9 mouse cellular contexts compared by ENCODE assay signal in the genomic region with DNA sequence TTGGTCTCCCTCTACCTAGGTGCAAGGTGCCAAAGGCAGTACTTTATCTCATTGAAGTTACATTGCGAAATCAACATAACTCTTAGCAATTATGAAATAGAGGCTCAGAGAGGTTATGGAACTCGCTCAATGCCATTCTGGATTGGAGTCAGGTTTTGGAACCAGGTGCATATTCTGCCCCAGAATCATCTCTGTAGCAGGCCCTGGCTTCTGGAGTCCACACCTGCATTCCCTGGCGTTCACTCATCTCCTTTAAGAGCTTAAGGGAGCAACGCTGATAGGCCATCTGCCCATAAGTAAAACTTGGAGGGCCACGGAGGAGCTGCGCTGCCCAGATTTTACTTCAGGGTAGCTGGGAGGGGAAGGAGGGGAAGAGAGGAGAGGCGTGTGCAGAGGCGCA. TPM values are rescaled to one million over a fixed set of nuclear protein-coding genes. Genes with fewer than 3 reads are reported as not detected.
DNase-seq lines count a peak whose midpoint lies in the region; ATAC-seq and TF ChIP-seq lines count a peak whose summit lies in the region.
"Had no signal": no experiment of that assay in that cellular context is flagged by ENCODE, and none has a peak within 500 bp of the region (broad histone marks: within the 10 kb centered on the region; RNA-seq: fewer than 3 reads in every experiment).

No protein-coding gene starts in this region.

- no peak for DNase-seq in forebrain, embryonic 11.5 days (ENCODE audit: low spot score)
- no peak for DNase-seq in spleen, adult 2 months (ENCODE audit: low read depth in 1 of 2, low spot score in 2 of 2)
- no peak for DNase-seq in spleen, postnatal 36 days (ENCODE audit: low spot score in 2 of 2)
- peak; percentile 36 for DNase-seq in liver, postnatal 0 days
- DNase-seq in adrenal gland, postnatal 14 days, result no peak
- no peak for DNase-seq in urinary bladder, postnatal 10 days (ENCODE audit: low spot score)

- TF ChIP-seq EP300 in liver, postnatal 0 days (IDR thresholded peaks at IDR 0.05; ENCODE audit: low read depth), result no peak

- no peak overlapping the region for H3K4me2 ChIP-seq in forebrain, embryonic 11.5 days (ENCODE audit: low read depth, low read length, severe bottlenecking)
- no peak overlapping the region for H3K4me2 ChIP-seq in forebrain, embryonic 16.5 days (ENCODE audit: low read length)
- peak overlapping the region; percentile 84 for H3K4me2 ChIP-seq in liver, postnatal 0 days (ENCODE audit: low read depth, low read length)
- no peak overlapping the region for H3K4me2 ChIP-seq in midbrain, embryonic 15.5 days
- H3K4me2 ChIP-seq: neural tube, embryonic 12.5 days had no signal

- no peak for TF ChIP-seq CTCF in spleen, adult 2 months (IDR thresholded peaks at IDR 0.05; ENCODE audit: extremely low read depth, insufficient read depth, insufficient read length, insufficient replicate concordance)
- TF ChIP-seq CTCF in liver, postnatal 0 days (IDR thresholded peaks at IDR 0.05; ENCODE audit: low read depth), result no peak

- no peak for ATAC-seq in forebrain, embryonic 11.5 days (replicated peaks; ENCODE audit: low FRiP score)
- ATAC-seq in forebrain, embryonic 16.5 days, result no peak
- ATAC-seq in liver, postnatal 0 days, result peak; percentile 33
- no peak for ATAC-seq in midbrain, embryonic 15.5 days (replicated peaks)

- no peaks in the 10 kb centered on the region for H3K27me3 ChIP-seq in forebrain, embryonic 11.5 days (ENCODE audit: control insufficient read depth, insufficient read depth, low read length)
- H3K27me3 ChIP-seq in forebrain, embryonic 16.5 days (replicated peaks; ENCODE audit: control insufficient read depth, insufficient read depth, low read length), result no peaks in the 10 kb centered on the region
- no peaks in the 10 kb centered on the region for H3K27me3 ChIP-seq in spleen, adult 2 months (ENCODE audit: control insufficient read depth, insufficient read depth, low read length)
- H3K27me3 ChIP-seq in liver, postnatal 0 days (ENCODE audit: insufficient read depth, low read length), result no peaks in the 10 kb centered on the region
- H3K27me3 ChIP-seq in midbrain, embryonic 15.5 days (replicated peaks), result no peaks in the 10 kb centered on the region
- H3K27me3 ChIP-seq: neural tube, embryonic 12.5 days had no signal

- no peak overlapping the region for H3K27ac ChIP-seq in forebrain, embryonic 11.5 days (ENCODE audit: low read depth, low read length)
- H3K27ac ChIP-seq in forebrain, embryonic 16.5 days (ENCODE audit: low read length), result no peak overlapping the region
- H3K27ac ChIP-seq in spleen, adult 2 months (ENCODE audit: insufficient read depth, low read length), result peak overlapping the region; percentile 67
- H3K27ac ChIP-seq in liver, postnatal 0 days (ENCODE audit: low read depth), result peak overlapping the region; percentile 93
- H3K27ac ChIP-seq in midbrain, embryonic 15.5 days, result no peak overlapping the region
- H3K27ac ChIP-seq: neural tube, embryonic 12.5 days had no signal

- H3K4me3 ChIP-seq in forebrain, embryonic 11.5 days (ENCODE audit: low read depth, low read length), result no peak overlapping the region
- H3K4me3 ChIP-seq in forebrain, embryonic 16.5 days (replicated peaks; ENCODE audit: low read length), result no peak overlapping the region
- H3K4me3 ChIP-seq in spleen, adult 2 months (ENCODE audit: extremely low read depth, insufficient read depth, insufficient read length), result no peak overlapping the region
- H3K4me3 ChIP-seq in liver, postnatal 0 days (ENCODE audit: low read depth, low read length), result peak overlapping the region; percentile 70
- H3K4me3 ChIP-seq in midbrain, embryonic 15.5 days, result no peak overlapping the region
- H3K4me3 ChIP-seq: neural tube, embryonic 12.5 days had no signal

- TF ChIP-seq POLR2A in spleen, adult 2 months (IDR thresholded peaks at IDR 0.05; ENCODE audit: low read depth, low read length), result no peak

- H3K9ac ChIP-seq in forebrain, embryonic 11.5 days (ENCODE audit: low read length), result 0 out of 2 replicates have a peak overlapping the region, but pooled peaks have one; percentile 23
- no peak overlapping the region for H3K9ac ChIP-seq in forebrain, embryonic 16.5 days (replicated peaks; ENCODE audit: low read depth, low read length)
- H3K9ac ChIP-seq in liver, postnatal 0 days (replicated peaks), result peak overlapping the region; percentile 85
- no peak overlapping the region for H3K9ac ChIP-seq in midbrain, embryonic 15.5 days
- H3K9ac ChIP-seq: neural tube, embryonic 12.5 days had no signal

- peaks cover 10% of the 10 kb centered on the region for H3K4me1 ChIP-seq in forebrain, embryonic 11.5 days (replicated peaks; ENCODE audit: control insufficient read depth, insufficient read depth, low read length)
- peaks cover 11% of the 10 kb centered on the region for H3K4me1 ChIP-seq in forebrain, embryonic 16.5 days (replicated peaks; ENCODE audit: control insufficient read depth, insufficient read depth, low read length)
- peaks cover 9% of the 10 kb centered on the region; the same call in 1 of the 2 replicates for H3K4me1 ChIP-seq in spleen, adult 2 months (ENCODE audit: control insufficient read depth, insufficient read depth, insufficient read length)
- H3K4me1 ChIP-seq in liver, postnatal 0 days (ENCODE audit: insufficient read depth), result peaks cover 30% of the 10 kb centered on the region
- H3K4me1 ChIP-seq in midbrain, embryonic 15.5 days, result peaks cover 22% of the 10 kb centered on the region

- WGBS in forebrain, embryonic 11.5 days, result 90% methylated on average over 8 of the region's 8 CpGs
- WGBS in forebrain, embryonic 16.5 days, result 90% methylated on average over 8 of the region's 8 CpGs
- WGBS in spleen, adult 2 months, result 64% methylated on average over 8 of the region's 8 CpGs
- 42% methylated on average over 8 of the region's 8 CpGs for WGBS in liver, postnatal 0 days (ENCODE audit: insufficient replicate concordance)
- 93% methylated on average over 8 of the region's 8 CpGs for WGBS in midbrain, embryonic 15.5 days

- H3K36me3 ChIP-seq in forebrain, embryonic 11.5 days (ENCODE audit: control insufficient read depth, insufficient read depth, low read length), result peaks cover 2% of the 10 kb centered on the region; the same call in 1 of the 2 replicates
- H3K36me3 ChIP-seq in forebrain, embryonic 16.5 days (ENCODE audit: control insufficient read depth, insufficient read depth), result peaks cover 9% of the 10 kb centered on the region; the same call in 1 of the 2 replicates
- peaks cover 15% of the 10 kb centered on the region for H3K36me3 ChIP-seq in spleen, adult 2 months (ENCODE audit: control insufficient read depth, insufficient read depth, low read length)
- H3K36me3 ChIP-seq in liver, postnatal 0 days (replicated peaks; ENCODE audit: insufficient read depth, low read length), result peaks cover 22% of the 10 kb centered on the region
- H3K36me3 ChIP-seq in midbrain, embryonic 15.5 days (replicated peaks), result peaks cover 15% of the 10 kb centered on the region; the same call in 1 of the 2 replicates

- no peaks in the 10 kb centered on the region for H3K9me3 ChIP-seq in forebrain, embryonic 11.5 days (ENCODE audit: control insufficient read depth, low read length)
- no peaks in the 10 kb centered on the region for H3K9me3 ChIP-seq in forebrain, embryonic 16.5 days (ENCODE audit: control insufficient read depth, low read length)
- no peaks in the 10 kb centered on the region for H3K9me3 ChIP-seq in liver, postnatal 0 days (ENCODE audit: low read length)
- no peaks in the 10 kb centered on the region for H3K9me3 ChIP-seq in midbrain, embryonic 15.5 days
- H3K9me3 ChIP-seq: neural tube, embryonic 12.5 days had no signal

RNA-seq across cellular contexts. Expression of a gene that starts 2.7 kb away (rescaled TPM):
- polyA plus RNA-seq in forebrain, embryonic 11.5 days (2014; fragmentation: Nextera tagmentation; extraction: Ambion mirVana), result 89.3 and 98.2 TPM in 2 replicates
- 67.7 and 68.4 TPM in 2 replicates for polyA plus RNA-seq in forebrain, embryonic 16.5 days (2015; fragmentation: Nextera tagmentation; extraction: Ambion mirVana)
- polyA plus RNA-seq in spleen, adult 2 months (2012; rRNA removed), result 128 and 180 TPM in 2 replicates
- polyA plus RNA-seq in liver, postnatal 0 days (2015; fragmentation: Nextera tagmentation; extraction: Ambion mirVana), result 295 and 303 TPM in 2 replicates
- 90.0 and 110 TPM in 2 replicates for total RNA-seq in adrenal gland, postnatal 14 days (2021)
- 71.2 and 72.1 TPM in 2 replicates for polyA plus RNA-seq in midbrain, embryonic 15.5 days (2015; fragmentation: Nextera tagmentation; extraction: Ambion mirVana)

RNA-seq across cellular contexts. Expression of a gene that starts 7.8 kb away (rescaled TPM):
- 132 and 135 TPM in 2 replicates for polyA plus RNA-seq in forebrain, embryonic 11.5 days (2014; fragmentation: Nextera tagmentation; extraction: Ambion mirVana)
- 81.6 and 92.0 TPM in 2 replicates for polyA plus RNA-seq in forebrain, embryonic 16.5 days (2015; fragmentation: Nextera tagmentation; extraction: Ambion mirVana)
- polyA plus RNA-seq in spleen, adult 2 months (2012; rRNA removed), result 6.1 and 8.4 TPM in 2 replicates
- 26.4 and 29.2 TPM in 2 replicates for polyA plus RNA-seq in liver, postnatal 0 days (2015; fragmentation: Nextera tagmentation; extraction: Ambion mirVana)
- 43.9 and 46.4 TPM in 2 replicates for total RNA-seq in adrenal gland, postnatal 14 days (2021)
- 58.9 and 62.2 TPM in 2 replicates for polyA plus RNA-seq in midbrain, embryonic 15.5 days (2015; fragmentation: Nextera tagmentation; extraction: Ambion mirVana)

RNA-seq across cellular contexts. Expression of a gene that starts 8.1 kb away (rescaled TPM):
- 1.1 and 1.8 TPM in 2 replicates for polyA plus RNA-seq in forebrain, embryonic 11.5 days (2014; fragmentation: Nextera tagmentation; extraction: Ambion mirVana)
- polyA plus RNA-seq in forebrain, embryonic 16.5 days (2015; fragmentation: Nextera tagmentation; extraction: Ambion mirVana), result 0.58 and 0.61 TPM in 2 replicates
- polyA plus RNA-seq in spleen, adult 2 months (2012; rRNA removed), result 0.11 TPM in 1 of 2 replicates, not detected in the other
- polyA plus RNA-seq in liver, postnatal 0 days (2015; fragmentation: Nextera tagmentation; extraction: Ambion mirVana), result not detected in 2 replicates
- 0.19 and 0.26 TPM in 2 replicates for total RNA-seq in adrenal gland, postnatal 14 days (2021)
- 0.52 and 1.2 TPM in 2 replicates for polyA plus RNA-seq in midbrain, embryonic 15.5 days (2015; fragmentation: Nextera tagmentation; extraction: Ambion mirVana)

RNA-seq across cellular contexts. Expression of a gene that starts 13.8 kb away (rescaled TPM):
- 9.1 and 10.1 TPM in 2 replicates for polyA plus RNA-seq in forebrain, embryonic 11.5 days (2014; fragmentation: Nextera tagmentation; extraction: Ambion mirVana)
- 9.7 and 10.8 TPM in 2 replicates for polyA plus RNA-seq in forebrain, embryonic 16.5 days (2015; fragmentation: Nextera tagmentation; extraction: Ambion mirVana)
- 1.9 and 2.3 TPM in 2 replicates for polyA plus RNA-seq in spleen, adult 2 months (2012; rRNA removed)
- 19.7 and 20.3 TPM in 2 replicates for polyA plus RNA-seq in liver, postnatal 0 days (2015; fragmentation: Nextera tagmentation; extraction: Ambion mirVana)
- 16.2 and 22.7 TPM in 2 replicates for total RNA-seq in adrenal gland, postnatal 14 days (2021)
- 12.7 and 14.5 TPM in 2 replicates for polyA plus RNA-seq in midbrain, embryonic 15.5 days (2015; fragmentation: Nextera tagmentation; extraction: Ambion mirVana)

RNA-seq across cellular contexts. Expression of a gene that starts 37.2 kb away (rescaled TPM):
- 0.96 and 0.98 TPM in 2 replicates for polyA plus RNA-seq in forebrain, embryonic 11.5 days (2014; fragmentation: Nextera tagmentation; extraction: Ambion mirVana)
- 0.62 and 0.71 TPM in 2 replicates for polyA plus RNA-seq in forebrain, embryonic 16.5 days (2015; fragmentation: Nextera tagmentation; extraction: Ambion mirVana)
- 2.1 and 3.2 TPM in 2 replicates for polyA plus RNA-seq in spleen, adult 2 months (2012; rRNA removed)
- polyA plus RNA-seq in liver, postnatal 0 days (2015; fragmentation: Nextera tagmentation; extraction: Ambion mirVana), result 0.18 and 0.26 TPM in 2 replicates
- total RNA-seq in adrenal gland, postnatal 14 days (2021), result 1.1 and 1.3 TPM in 2 replicates
- polyA plus RNA-seq in midbrain, embryonic 15.5 days (2015; fragmentation: Nextera tagmentation; extraction: Ambion mirVana), result 0.60 and 1.0 TPM in 2 replicates

Comparison
In these comparisons a context has a peak if more than half of its experiments do, and no peak if none do; other contexts are left out.
1. H3K9ac ChIP-seq: peak in forebrain, embryonic 11.5 days (single experiment) and liver, postnatal 0 days (single experiment); none in forebrain, embryonic 16.5 days (single experiment) and midbrain, embryonic 15.5 days (single experiment).
2. H3K27ac ChIP-seq: peak in spleen, adult 2 months (single experiment) and liver, postnatal 0 days (single experiment); none in forebrain, embryonic 11.5 days (single experiment), forebrain, embryonic 16.5 days (single experiment) and midbrain, embryonic 15.5 days (single experiment).